Mouse (Mus musculus) ES-CJ7 (cell line): ENCODE measurements around the gene Traf3ip3.

Experiments
- DNase-seq: peaks from one replicate; pipeline ENCODE4 v3.0.0; 2011; ENCODE audit warnings: low read depth, low spot score

Traf3ip3 gene

DNA sequence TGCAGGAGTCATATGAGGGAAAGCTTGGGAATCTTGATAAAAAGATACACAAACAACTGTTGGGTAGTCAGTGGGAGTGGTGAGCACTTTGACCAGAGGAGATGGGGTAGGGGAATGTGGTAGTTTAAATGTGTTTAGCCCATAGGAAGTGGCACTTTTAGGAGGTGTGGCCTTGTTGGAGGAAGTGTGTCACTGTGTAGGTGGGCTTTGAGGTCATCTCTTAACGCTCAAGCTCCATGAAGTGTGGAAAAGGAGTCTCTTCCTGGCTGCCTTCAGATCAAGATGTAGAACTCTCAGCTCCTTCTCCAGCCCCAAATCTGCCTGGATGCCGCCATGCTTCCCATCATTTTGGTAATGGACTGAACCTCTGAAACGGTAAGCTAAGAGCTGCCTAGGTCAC lies 6.0 kb upstream of the Traf3ip3 start, which contains the start of gene Lamb3:
Gene Lamb3, plus strand, starts transcription at position 197 of the 400 bp plus-strand sequence.
- DNase-seq = no peak

- DNase-seq = no peak
These were observed 3.9 kb upstream of the Traf3ip3 start for GRCm38 (mm10) chr1:193205431-193205830.

GRCm38 (mm10) chr1:193203821-193204220 lies 2.3 kb upstream of the Traf3ip3 start:
- DNase-seq = no peak

- no peak for DNase-seq
These were observed 692 bp downstream of the Traf3ip3 start for GRCm38 (mm10) chr1:193200640-193201382.

GRCm38 (mm10) chr1:193198312-193198711 lies 3.2 kb downstream of the Traf3ip3 start:
- DNase-seq = no peak

GRCm38 (mm10) chr1:193197494-193198205 lies 3.9 kb downstream of the Traf3ip3 start:
- DNase-seq = no peak

- no peak for DNase-seq
These were observed 6.2 kb downstream of the Traf3ip3 start for GRCm38 (mm10) chr1:193195169-193195810.

GRCm38 (mm10) chr1:193194416-193195140 lies 6.9 kb downstream of the Traf3ip3 start:
- DNase-seq = no peak

DNA sequence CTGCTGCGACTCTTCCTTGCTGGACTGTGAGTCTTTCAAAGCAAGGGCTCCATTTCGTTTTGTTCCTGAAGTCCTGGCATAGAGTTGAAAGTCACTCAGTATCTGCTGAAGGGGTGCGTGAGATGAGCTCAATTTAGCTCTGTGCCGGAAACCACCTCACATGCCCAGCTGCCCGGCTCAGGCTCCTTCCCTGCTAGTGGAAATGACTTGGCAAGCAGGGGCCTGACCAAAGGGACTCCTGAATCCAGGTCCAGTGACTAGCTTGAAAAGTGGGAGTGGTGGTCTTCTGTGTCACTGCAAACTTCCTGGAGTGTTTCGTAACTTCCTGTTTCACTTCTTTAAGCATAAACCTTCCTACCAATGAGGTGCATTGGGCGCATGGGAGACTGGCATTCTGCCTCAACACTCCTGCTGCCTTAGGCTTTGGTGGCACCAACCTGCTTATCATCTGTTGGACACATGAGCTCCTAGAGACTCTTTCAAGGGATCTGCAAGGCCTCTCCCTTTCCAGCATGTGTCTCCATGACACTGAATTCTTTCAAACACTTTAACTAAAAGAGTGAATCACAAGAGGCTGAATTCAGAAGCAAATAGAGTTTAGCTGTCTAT lies 9.7 kb downstream of the Traf3ip3 start:
- DNase-seq = no peak

- DNase-seq = no peak
These were observed 11.7 kb downstream of the Traf3ip3 start for GRCm38 (mm10) chr1:193189771-193190170.

DNA sequence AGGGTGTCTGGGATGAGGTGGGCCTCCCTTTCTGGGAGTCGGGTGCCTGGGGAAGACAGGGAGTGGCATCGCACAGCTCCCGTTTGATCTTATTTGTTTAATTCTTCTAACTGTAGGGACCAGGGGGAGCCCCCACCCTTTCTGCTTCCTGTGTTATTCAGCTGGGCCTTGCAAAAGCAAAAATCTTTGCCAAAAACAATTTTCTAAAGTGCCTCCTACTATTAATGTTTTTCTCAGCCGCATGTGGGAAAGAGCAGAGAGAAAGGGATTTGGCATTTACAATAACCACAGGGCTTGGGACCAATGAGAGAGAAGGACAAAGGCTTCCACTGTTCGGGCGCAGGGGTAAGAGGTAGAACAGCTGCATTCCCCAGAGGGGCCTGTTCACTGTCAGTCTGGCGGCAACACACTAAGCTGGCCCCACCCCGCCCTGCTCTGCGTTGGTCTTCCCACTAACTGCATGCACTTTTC lies 12.3 kb downstream of the Traf3ip3 start:
- no peak for DNase-seq

GRCm38 (mm10) chr1:193188257-193188656 lies 13.2 kb downstream of the Traf3ip3 start:
- no peak for DNase-seq

DNA sequence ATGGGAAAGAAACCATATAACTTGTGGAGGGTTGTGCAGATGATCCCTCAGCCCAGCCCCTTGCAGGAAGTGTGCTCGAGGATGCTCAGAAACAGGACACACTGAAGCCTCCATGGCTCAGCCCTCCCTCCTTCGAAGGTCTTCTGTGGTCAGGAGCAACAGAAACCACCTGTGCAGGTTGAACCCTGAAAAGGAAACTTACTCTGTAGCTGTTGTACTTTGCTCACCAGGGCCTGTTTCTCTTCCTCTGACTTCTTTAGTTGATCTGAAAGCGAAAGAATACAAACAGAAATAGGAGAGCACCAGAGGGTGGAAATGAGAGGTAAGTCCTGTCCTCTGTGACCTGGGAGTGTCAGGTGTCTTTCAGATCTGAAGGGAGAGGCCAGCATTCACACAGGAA lies 20.4 kb downstream of the Traf3ip3 start:
- no peak for DNase-seq

DNA sequence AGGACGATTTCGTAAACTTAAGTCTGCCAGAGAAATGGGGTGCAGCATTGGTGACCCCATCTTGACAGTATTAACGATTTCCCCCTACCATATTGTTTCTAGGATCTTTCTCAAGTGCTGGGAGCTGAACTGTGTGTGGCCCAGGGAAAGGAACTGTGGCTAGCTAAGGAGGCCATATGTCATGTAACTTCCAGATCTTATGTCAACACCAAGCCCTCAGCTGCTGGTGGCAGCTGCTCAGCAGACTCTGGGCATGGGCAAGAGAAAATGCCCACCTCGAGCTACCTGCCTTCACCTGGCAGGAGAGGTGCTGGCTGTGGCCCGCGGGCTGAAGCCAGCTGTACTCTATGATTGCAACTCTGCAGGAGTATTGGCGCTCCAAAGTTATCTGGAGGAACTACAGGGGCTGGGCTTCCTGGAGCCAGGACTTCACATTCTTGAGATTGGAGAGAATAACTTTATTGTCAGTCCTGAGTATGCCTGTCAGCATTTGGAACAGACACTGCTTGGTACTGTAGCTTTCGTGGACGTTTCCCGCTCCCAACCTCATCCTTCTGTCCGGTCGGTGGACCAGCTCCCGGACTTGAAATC lies 27.3 kb downstream of the Traf3ip3 start:
- peak; percentile 17 for DNase-seq

DNA sequence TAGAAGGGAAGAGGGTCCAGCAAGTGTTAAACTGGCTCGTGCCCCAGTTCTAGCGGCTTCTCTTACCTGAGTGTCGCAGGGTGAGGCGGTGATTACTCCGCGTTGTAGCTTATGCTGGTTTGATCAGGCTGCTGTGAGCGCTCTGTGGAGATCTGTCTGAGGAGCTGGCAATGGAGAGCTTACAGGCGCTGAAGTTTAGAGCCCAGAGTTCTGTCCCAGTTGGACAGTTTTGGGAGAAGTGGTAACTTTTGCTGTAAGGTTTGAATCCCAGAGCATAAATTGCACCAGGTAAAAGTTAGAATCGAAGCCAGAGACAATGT lies 27.7 kb downstream of the Traf3ip3 start:
- DNase-seq = no peak

- DNase-seq = peak; percentile 100
These were observed 28.3 kb downstream of the Traf3ip3 start for GRCm38 (mm10) chr1:193172991-193173809.

GRCm38 (mm10) chr1:193169856-193170255 lies 31.6 kb downstream of the Traf3ip3 start:
- DNase-seq = no peak

DNA sequence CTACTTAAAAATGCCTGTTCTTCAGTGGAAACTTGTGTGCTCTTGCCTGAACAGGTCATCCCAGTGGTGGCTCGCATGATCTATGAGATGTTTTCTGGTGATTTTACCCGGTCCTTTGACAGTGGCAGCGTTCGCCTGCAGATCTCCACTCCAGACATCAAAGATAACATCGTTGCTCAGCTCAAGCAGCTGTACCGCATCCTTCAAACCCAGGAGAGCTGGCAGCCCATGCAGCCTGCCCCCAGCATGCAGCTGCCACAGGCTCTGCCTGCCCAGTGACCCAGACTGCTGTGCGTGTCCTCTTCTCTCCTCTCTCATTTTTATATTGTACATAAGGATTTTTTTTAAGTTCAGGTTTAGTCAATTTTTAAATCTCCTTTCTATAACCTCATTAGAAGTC lies 32.3 kb downstream of the Traf3ip3 start:
- DNase-seq = no peak

DNA sequence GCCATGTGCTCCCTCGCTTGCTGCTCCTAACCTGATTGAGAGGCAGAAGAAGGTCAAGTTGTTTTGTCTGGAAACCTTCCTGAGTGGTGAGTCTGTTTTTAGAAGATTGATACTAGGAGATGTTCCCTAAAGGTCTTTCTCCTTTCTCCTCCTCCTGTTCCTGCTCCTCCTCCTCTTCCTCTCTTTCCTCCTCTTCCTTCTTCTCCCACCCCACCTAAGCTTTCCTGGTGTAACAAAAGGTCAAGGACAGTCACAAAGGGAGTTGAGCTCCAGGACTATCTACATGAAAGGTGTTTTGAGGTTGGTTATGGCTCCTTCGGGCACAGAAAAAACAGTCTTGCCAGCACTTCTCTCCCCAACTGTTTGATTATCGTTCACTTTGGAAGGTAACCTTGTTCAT lies 33.8 kb downstream of the Traf3ip3 start, which contains the start of gene A130010J15Rik:
Gene A130010J15Rik, plus strand, starts transcription at position 301 of the 400 bp plus-strand sequence.
- DNase-seq = no peak
